Mouse (Mus musculus) B cell, adult 2 months (primary cell): ENCODE results near the gene Gm6685.
A peak's percentile ranks its signal among the peaks of the same experiment; 100 is the strongest.
"Not testable (repeated sequence)": the region's sequence is repeated elsewhere in the genome, so short reads cannot be mapped to it uniquely, and the experiment has no call there.

Experiments
- DNase-seq, 2 experiments: peaks; one replicate each; pipeline ENCODE4 v3.0.0; 2022

Gene Gm6685

DNA sequence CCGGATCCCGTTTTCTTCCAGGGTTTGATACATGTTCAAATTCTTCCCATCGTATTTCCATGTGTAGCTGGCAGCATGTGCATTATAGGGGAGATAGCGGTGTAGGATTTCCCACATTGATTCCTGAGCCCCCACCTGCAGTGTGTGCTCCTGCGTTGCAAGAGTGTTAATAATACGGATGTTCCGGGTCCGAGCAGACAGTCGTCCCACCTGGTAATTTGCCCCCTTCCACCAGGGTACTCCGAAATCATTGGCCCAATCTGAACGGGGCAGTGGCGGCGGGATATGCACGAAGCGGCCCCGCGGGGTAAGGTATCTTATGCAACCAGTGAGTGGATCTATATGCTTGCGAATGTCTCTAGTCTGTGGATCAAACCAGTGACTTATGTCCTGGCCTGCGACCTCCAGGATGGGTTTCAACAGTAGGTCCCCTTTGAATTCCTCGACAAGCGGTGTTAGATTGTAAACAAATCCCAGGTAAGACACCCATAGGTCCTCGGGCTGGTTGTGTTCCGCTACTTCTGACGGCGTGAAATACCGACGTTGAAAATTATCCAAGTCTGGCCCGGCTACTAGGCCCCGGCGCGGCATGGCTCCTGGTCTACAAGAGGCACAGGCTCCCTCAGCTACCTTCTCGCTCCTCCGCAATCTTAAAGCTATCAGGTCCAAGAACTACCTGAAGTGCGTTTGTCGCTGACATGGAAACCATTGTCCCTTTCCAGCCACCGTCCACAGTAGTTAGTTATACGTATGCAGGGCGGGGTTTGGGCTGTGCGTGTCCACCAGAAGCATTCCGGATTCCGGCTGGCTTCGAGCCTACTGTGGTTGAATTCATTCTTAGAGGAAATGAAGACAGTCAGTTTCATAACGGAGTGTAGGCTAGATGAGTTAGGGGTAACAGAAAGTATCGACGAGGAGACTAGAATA is at the start of gene Gm6685:
TSS of gene Gm6685 (minus strand) at position 644 of the 927 bp plus-strand sequence.
- not testable (repeated sequence) for DNase-seq

DNA sequence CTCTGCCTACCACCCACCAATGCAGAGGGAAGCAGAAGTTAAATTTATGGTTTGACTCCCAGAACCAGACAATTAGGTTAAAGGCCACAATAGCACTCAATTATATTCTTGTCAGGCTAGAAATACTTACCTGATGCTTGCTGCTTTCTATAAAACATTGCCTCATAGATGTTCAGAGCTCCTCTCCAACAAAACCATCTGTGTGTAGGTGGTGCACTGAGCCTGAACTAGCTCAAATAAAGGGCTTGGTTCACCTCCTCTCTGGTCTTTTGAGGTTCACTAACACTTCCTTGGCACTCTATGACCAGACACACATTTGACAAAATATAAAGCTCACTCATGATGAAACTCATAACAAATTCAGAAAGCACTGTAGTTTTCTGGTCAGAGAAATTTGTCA is 36.2 kb upstream of the Gm6685 start:
- no peak for DNase-seq

DNA sequence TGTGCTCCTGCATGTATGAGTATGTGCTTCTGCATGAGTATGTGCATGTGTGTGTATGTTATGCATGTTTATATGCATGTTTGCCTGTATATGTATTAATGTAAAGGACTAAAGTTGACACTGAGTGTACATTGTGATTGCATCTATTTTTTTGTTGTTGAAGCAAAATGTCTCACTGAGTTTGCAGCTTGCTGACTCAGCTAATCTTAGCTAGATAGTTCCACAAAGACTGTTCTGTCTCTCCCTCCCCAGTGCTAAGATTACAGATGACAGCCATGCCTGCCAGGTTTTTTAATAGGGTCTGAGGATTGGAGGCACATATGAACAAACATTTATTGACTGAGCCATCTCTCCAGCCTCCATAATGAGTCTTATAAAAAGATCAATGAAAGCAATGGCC is 35.0 kb upstream of the Gm6685 start:
- DNase-seq: no peak

DNA sequence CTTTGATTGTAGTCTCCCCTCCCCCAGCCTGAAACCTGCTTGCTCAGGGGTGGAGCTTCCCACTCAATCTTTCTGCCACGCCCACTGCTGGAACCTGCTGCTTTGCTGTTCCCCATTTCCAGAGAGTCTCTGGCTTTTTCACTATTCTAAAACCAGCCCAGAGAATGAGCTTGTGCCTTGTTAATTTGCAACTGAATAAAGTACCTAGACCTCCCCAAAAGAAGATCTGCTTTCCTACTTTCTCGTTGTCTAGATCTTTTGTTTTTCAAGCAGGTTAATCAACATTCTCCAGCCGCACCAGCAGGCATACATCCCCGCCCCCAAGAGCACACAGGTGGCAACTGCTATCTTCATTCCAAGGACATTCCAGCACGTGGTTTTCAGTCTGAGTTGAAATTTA is 31.7 kb upstream of the Gm6685 start:
- not testable (repeated sequence) for DNase-seq

DNA sequence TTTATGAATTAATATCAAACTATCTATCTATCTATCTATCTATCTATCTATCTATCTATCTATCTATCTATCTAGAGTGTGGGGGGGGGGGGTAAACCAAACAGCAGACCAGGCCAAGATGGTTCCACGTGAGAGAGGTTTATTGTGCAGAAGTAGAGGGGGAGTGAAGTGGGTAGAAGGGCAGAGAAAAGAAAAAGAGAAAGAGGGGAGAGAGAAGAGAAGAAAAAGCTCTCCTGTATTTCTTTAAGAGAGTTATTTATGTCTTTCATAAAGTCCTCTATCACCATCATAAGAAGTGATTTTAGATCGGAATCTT is 26.2 kb upstream of the Gm6685 start:
- DNase-seq: no peak

DNA sequence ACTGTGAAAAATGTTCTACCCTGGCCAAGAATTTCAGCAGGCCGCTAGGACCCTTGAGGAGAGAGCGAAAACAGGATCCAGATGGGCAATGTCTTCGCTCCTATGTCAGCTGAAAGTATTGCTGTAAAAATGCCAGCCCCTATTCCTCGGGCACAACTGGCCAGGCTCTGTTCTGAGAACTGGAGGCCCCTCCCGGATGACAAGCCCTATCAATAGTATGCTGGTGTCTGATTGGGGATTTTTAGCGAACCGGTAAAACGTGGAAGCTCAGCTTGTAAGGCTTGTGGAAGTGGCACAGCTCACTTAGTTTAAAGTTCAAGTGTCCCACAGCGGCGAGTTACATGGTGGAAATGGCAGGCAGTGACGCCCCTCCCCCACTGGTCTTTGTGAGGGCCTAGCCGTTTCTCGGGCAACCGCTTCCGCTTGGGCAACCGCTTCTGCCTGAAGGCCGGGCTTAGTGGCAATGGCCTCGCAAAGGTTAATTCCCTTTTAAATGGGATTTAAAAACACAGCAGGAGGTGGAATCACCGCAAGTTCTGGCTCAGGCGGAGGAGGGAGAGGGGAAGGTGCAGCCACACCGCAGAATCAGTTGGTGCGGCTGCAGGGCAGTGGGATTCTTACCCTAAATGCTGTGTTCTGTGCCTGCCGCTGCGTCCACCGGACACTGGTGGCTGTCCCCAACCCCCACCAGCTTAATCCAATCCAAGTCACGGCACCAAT is 25.7 kb upstream of the Gm6685 start:
- DNase-seq: peak; percentile 5 to 16

DNA sequence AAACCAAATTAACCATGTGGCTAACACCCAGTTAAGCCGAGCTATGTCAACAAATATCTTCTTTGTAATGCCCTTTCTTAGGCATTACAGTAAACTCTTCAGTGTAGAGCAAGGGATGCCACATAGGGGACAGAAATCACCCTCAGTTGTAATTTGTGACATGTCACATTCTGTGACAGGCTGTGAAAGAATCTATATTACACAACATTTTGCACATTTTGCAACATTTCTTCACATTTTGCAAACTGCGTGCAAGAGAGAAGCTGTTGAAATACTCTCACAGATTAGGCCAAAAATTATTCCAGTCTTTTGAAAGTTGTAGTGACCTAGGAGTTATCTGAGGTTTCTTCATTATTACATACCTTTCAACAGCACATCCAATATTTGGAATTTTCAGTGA is 3.8 kb upstream of the Gm6685 start:
- DNase-seq: no peak

DNA sequence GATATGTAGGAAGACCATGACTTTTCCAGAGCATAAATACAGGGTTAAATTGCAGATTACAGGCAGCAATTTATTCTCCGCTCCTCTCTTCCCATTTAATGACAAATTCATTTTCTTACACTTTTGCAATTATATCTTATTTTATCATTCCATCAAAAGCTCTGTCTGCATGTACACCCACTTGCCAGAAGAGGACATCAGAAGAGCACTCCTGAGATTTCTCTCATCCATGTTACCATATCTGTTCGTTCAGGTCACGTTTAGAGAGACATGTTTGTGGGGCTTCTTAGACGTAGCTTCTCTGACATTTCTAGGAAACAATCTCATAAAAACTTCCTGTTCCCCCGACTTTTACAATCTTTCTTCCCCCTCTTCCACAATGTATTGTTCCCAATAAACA is 2.2 kb upstream of the Gm6685 start:
- no peak for DNase-seq

DNA sequence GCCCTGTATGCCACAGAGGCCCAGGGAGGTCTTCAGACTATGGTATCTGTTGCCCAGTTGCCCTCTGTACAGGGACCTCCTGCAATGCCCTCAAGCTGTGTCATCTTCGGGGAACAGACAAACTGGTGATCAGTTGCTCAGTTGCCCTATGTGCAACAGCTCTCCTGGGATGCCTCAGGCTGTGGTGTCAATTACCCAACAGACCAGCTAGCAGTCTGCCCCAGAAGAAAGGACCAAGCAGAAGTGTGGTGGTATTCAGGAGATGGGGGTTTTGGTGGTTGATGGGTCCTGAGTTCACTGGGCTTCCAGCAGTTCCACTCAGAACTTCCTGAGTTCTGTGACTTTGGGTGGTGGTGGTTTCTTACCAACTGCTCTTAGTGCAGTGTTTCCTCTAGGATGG is 11.8 kb downstream of the Gm6685 start:
- no peak for DNase-seq

DNA sequence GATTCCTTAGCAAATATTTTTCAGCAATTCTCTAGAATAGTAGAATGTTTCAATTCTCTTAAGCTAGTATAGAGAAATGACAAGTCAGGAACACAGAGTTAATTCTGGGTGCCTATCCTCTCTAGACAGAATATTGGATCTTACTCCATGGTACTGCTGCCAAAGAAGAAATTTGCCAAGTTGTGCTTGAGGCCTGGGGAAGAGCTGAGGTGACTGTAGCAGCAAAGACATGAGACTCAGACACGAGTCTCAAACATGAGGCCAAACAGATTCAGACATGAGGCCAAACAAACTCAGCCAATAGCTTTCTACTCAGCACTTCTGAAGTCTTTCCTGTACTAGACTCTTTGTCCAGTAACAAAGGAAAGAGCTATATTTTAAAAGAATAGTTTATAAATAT is 26.3 kb downstream of the Gm6685 start:
- DNase-seq: no peak

DNA sequence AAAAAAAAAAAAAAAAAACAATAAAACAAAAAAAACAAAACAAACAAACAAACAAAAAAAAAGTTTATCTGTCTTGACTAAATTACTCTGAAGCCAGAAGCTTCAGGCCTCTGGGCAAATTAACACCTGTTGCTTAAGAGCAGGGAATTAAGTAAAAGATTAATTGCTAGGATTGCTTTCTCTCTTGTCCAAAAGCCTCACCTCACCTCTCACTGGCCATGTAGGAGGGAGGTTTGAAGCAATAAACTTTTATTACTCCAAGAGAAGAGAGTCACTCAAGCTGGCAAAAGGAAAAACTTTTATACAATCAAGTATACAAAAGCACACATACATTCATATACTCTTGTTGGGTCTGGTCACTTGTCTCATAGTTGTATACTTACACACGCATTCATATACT is 31.9 kb downstream of the Gm6685 start:
- no peak for DNase-seq

DNA sequence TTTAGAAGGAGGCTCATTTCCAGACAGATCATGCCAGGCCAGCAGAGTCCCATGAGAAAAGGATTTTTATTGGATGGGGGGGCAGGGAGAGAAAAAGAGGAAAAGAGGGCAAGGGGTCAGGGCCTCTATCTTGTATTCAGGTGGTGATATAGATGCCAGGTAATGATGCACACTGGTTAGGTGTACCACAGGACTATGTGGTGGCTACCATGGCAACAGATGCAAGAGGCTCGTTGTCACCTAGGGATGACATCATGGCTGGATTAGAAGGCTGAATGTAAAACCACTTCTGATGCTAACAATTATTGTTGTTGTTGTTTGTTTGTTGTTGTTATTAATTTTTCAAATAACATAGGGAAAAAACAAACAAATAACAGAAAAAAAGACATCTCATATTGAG is 49.2 kb downstream of the Gm6685 start:
- no peak for DNase-seq
